Mouse (Mus musculus) heart, adult 8-10 months (tissue): ENCODE measurements around the gene Tspyl3. TPM values are rescaled to one million over a fixed set of nuclear protein-coding genes. Genes with fewer than 3 reads are reported as not detected.

ENCODE experiments used
- DNase-seq: peaks from one replicate; pipeline ENCODE4 v3.0.0; 2022; ENCODE audit warnings: low spot score
- total RNA-seq, 4 experiments: library from RNA; stranded (reverse); gene quantifications; 2 replicates each; pipeline ENCODE4 v1.2.4; 2022

Gene Tspyl3
- total RNA-seq, 4 experiments from 2014 or later: 0.90 to 1.5 (median 1.0) TPM

GRCm38 (mm10) chr2:153228523-153228922, 3.3 kb upstream of the Tspyl3 start:
- DNase-seq: no peak

GRCm38 (mm10) chr2:153227959-153228358, 2.7 kb upstream of the Tspyl3 start:
- no peak for DNase-seq

GRCm38 (mm10) chr2:153225595-153225953, 333 bp upstream of the Tspyl3 start:
- DNase-seq: no peak

GRCm38 (mm10) chr2:153222566-153222965, 2.7 kb downstream of the Tspyl3 start:
- DNase-seq: no peak

GRCm38 (mm10) chr2:153222130-153222529, 3.1 kb downstream of the Tspyl3 start:
- DNase-seq: no peak

DNA sequence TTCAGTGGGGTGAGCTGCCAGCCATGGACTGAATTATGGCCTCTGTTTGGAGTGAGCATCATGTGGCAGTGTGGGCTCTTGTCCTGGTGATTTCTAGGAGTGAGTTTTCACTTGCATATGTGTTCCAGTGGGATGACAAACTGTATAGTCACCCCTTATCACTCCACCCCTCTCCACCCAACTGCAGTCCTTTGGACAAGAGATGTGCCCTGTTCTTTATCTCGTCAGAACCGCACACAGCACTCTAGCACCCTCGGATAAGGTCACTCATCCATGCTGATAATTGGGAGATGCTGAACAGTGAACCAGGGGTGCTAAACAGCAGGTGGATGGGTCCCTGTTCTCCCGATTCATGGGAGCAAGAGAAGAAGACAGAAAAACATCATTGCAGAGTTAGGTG, 3.6 kb downstream of the Tspyl3 start:
- DNase-seq: no peak

DNA sequence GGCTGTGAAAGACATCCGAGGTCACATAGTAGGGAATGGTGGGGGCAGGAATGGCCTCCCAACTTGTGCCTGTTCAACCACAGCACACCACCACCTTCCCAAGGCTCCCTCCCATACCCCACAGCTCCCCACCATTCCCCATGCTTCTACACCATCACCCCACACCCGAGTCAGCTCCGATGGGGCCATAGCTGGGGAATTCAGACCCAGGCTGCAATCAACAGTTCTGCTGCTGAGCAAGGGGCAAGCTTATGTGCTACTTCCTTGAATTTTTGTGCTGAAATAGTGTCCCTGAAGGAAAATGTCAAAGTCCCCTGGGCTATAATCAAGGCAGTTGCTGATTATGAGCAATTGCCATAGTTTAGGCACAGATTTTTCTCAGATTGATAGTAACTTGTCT, 6.7 kb downstream of the Tspyl3 start:
- DNase-seq: no peak

- no peak for DNase-seq
Measured at GRCm38 (mm10) chr2:153217826-153218340, 7.4 kb downstream of the Tspyl3 start.

GRCm38 (mm10) chr2:153215421-153215820, 9.8 kb downstream of the Tspyl3 start:
- no peak for DNase-seq

DNA sequence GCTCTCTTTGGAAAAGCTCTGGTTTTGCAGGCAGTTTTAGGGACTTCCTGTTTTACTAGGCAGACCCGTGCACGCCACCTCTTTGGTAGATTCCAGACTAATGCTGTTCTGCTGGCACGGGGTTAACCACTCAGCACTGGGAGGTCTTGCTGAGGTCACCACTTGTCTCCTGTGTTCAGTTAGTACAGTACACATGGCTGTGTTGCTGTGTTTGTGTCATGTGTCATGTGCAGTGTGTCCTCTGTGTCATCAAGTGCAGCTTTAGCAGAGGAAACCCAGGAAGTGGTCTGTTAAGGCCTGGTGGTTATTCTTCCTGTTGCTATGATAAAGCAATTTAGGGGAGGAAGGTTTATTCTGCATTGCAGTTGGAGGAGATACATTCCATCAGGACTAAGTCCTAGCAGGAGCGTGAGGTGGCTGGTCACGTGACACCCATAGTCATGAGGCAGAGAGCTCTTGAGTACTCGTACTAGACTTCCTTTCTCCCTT, 10.4 kb downstream of the Tspyl3 start:
- DNase-seq: no peak

GRCm38 (mm10) chr2:153213351-153213750, 11.9 kb downstream of the Tspyl3 start:
- no peak for DNase-seq

- DNase-seq: no peak
Measured at GRCm38 (mm10) chr2:153211451-153211850, 13.8 kb downstream of the Tspyl3 start.

DNA sequence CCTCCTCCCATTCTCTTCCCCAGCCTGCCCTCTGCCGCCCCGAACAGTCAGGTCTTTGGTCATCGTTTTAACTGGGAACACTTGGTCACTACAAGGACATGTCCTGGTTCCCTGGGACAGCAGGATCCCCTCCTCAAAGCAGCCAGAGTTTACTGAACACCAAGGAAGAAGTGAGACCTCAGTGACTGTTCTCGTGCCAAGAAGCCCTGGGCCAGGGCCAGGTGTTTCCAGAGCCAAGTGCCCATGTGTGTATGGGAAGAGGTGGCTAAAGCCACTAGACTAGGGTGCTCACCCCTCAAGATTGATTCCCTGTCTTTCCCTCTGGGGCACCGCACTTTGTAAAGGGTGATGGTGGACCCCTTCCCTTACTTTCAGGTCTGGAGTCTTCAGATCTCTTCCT, 16.0 kb downstream of the Tspyl3 start:
- DNase-seq: no peak

DNA sequence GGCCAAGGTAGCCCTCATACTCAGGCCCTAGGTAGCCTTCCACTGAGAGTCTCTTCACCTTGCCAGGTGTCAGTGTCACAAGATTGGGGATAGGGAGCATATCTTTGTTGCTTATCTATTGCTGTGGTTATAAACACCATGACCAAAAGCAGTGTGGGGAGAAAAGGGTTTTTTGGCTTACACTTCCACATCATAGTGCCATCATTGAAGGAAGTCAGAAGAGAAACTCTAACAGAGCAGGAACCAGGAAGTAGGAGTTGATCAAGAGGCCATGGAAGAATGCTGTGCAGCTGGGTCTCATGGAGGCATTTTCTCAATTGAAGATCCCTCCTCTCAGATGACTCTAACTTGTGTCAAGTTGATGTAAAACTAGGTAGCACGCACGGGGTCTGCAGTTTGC, 17.1 kb downstream of the Tspyl3 start:
- no peak for DNase-seq

GRCm38 (mm10) chr2:153202766-153203165, 22.5 kb downstream of the Tspyl3 start:
- no peak for DNase-seq

DNA sequence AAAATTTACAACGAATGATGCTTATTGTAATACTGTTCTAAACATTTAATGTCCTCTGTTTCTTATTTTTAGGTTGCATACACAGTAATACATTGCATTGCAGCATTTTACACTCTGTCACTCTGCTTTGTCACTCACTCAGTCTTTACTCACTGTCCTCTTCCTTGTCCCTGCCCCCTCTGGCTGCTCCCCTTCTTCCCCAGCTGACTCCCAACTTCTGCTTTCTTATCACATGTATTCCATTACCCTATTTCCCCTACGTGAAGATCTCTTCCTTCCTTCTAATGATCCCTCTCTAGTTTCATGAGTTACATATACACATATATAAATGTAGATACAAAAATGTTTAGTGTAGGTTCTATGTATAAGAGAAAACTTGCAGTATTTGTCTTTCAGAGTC, 26.1 kb downstream of the Tspyl3 start:
- DNase-seq: no peak

- no peak for DNase-seq
Measured at GRCm38 (mm10) chr2:153198485-153198884, 26.8 kb downstream of the Tspyl3 start.

DNA sequence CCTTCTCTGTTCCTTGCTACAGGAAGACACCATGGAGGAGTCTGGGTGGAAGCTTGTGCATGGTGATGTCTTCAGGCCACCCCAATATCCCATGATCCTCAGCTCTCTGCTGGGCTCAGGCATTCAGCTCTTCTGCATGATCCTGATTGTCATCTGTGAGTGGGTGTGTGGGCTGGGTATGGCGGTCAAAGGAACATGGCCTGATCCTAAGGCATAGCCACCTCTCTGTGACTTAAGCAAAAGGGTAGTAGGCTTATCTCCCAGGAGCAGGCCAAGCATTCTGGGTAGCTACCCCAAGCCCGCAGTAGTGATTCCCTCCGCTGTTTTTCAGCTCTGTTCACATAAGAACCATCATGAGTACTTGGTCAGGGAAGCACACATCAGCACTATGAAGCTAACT, 31.0 kb downstream of the Tspyl3 start:
- no peak for DNase-seq

- no peak for DNase-seq
Measured at GRCm38 (mm10) chr2:153191242-153191641, 34.0 kb downstream of the Tspyl3 start.

GRCm38 (mm10) chr2:153187848-153188247, 37.4 kb downstream of the Tspyl3 start:
- no peak for DNase-seq

GRCm38 (mm10) chr2:153186176-153186591, 39.1 kb downstream of the Tspyl3 start:
- no peak for DNase-seq

DNA sequence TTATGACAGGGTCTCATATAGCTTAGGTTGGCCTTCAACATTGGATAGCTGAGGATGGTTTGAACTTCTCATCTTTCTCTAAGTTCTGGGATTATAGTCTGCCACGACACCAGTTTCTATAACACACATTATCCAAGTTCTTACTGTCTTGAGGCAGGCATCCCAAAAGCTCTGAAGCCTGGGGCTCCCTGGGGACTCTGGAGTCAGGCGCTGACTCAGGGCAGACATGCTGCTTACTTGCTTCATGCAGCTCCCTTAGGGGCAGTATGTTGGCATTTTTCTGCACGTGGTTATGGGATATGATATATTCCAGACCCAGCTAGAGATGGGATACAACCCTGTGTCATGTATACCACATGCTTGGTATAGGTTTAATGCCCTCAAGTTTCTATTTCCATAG, 45.3 kb downstream of the Tspyl3 start:
- DNase-seq: no peak

GRCm38 (mm10) chr2:153179126-153179860, 45.9 kb downstream of the Tspyl3 start:
- no peak for DNase-seq

DNA sequence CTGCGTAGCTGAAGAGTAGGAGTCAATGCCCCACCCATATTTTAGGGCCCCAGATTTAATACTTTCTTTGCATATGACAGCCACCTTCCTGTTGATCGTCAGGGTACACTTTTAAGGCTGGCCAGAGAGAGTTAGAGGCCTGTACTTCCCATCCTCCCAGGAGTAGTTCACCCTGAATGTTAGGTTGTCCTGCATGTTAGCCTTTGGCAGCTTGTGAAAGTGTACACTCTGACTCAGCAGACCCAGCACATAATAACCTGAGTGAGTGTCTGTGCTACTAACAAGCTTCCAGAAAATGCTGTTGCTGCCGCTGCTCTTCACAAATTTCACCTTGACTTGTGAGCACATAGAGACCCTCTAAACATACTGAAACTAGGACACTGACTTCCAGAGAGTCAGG, 48.1 kb downstream of the Tspyl3 start:
- no peak for DNase-seq
